ENCODE assay signal across 15 mouse cellular contexts in the genomic region with DNA sequence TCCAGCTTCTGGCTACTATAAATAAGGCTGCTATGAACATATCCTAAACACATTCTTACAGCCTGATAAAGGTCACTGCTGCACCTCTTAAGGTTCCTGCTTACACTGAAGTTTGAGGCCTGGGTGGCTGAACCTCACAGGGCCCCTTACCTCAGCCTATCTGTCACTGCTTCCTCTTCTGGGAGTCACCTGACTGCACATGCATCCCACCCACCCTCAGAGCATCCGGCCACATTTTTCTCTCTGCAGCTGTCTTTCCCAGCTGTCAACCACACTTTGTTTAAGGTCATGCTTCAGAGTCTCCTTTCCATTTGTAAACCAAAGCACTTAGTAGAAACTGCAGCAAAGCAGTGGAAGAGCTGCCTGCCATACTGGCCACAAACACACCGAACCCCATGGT. TPM values are rescaled to one million over a fixed set of nuclear protein-coding genes. Genes with fewer than 3 reads are reported as not detected.
DNase-seq lines count a peak whose midpoint lies in the region; ATAC-seq lines count a peak whose summit lies in the region.
"Had no signal": no experiment of that assay in that cellular context is flagged by ENCODE, and none has a peak within 500 bp of the region (broad histone marks: within the 10 kb centered on the region; RNA-seq: fewer than 3 reads in every experiment).

No protein-coding gene starts in this region.

- no peaks in the 10 kb centered on the region for H3K9me3 ChIP-seq in kidney, embryonic 15.5 days (replicated peaks)
- no peaks in the 10 kb centered on the region for H3K9me3 ChIP-seq in liver, embryonic 11.5 days (ENCODE audit: control insufficient read depth, low read length)
- H3K9me3 ChIP-seq: liver, embryonic 13.5 days; stomach, embryonic 15.5 days had no signal

- no peak overlapping the region for H3K4me3 ChIP-seq in kidney, embryonic 15.5 days (replicated peaks)
- no peak overlapping the region for H3K4me3 ChIP-seq in liver, embryonic 11.5 days (ENCODE audit: low read depth, low read length)
- H3K4me3 ChIP-seq: liver, embryonic 13.5 days; stomach, embryonic 15.5 days had no signal

- no peak overlapping the region for H3K4me2 ChIP-seq in kidney, embryonic 15.5 days
- H3K4me2 ChIP-seq in liver, embryonic 11.5 days: no peak overlapping the region
- H3K4me2 ChIP-seq: liver, embryonic 13.5 days; stomach, embryonic 15.5 days had no signal

- H3K36me3 ChIP-seq in kidney, embryonic 15.5 days: no peaks in the 10 kb centered on the region
- H3K36me3 ChIP-seq in liver, embryonic 11.5 days (ENCODE audit: control insufficient read depth, insufficient read depth, low read length): no peaks in the 10 kb centered on the region
- H3K36me3 ChIP-seq: liver, embryonic 13.5 days; stomach, embryonic 15.5 days had no signal

- H3K4me1 ChIP-seq in kidney, embryonic 15.5 days: no peaks in the 10 kb centered on the region
- no peaks in the 10 kb centered on the region for H3K4me1 ChIP-seq in liver, embryonic 11.5 days (replicated peaks; ENCODE audit: control insufficient read depth, insufficient read depth, low read length)
- H3K4me1 ChIP-seq: liver, embryonic 13.5 days; stomach, embryonic 15.5 days had no signal

- no peak for ATAC-seq in kidney, embryonic 15.5 days (replicated peaks; ENCODE audit: low FRiP score)
- ATAC-seq in liver, embryonic 11.5 days (replicated peaks; ENCODE audit: low FRiP score): no peak
- ATAC-seq: intestine, postnatal 0 days; midbrain, embryonic 16.5 days had no signal

- no peak overlapping the region for H3K9ac ChIP-seq in kidney, embryonic 15.5 days
- no peak overlapping the region for H3K9ac ChIP-seq in liver, embryonic 11.5 days (ENCODE audit: low read depth, low read length)
- H3K9ac ChIP-seq: liver, embryonic 13.5 days; stomach, embryonic 15.5 days had no signal

- H3K27ac ChIP-seq in kidney, embryonic 15.5 days: no peak overlapping the region
- H3K27ac ChIP-seq in liver, embryonic 11.5 days (ENCODE audit: low read depth, low read length): no peak overlapping the region
- H3K27ac ChIP-seq: liver, embryonic 13.5 days; stomach, embryonic 15.5 days had no signal

- H3K27me3 ChIP-seq in kidney, embryonic 15.5 days: no peaks in the 10 kb centered on the region
- no peaks in the 10 kb centered on the region for H3K27me3 ChIP-seq in liver, embryonic 11.5 days (replicated peaks; ENCODE audit: control insufficient read depth, insufficient read depth, low read length)
- H3K27me3 ChIP-seq: liver, embryonic 13.5 days; stomach, embryonic 15.5 days had no signal

- 80% methylated on average over 2 of the region's 2 CpGs for WGBS in kidney, embryonic 15.5 days
- WGBS in liver, embryonic 11.5 days: 64% methylated on average over 2 of the region's 2 CpGs

- DNase-seq in CD4-positive helper T cell, adult 2 months (ENCODE audit: low read depth, low spot score): peak; percentile 86
- peak; percentile 90 for DNase-seq in T-cell, adult 2 months (ENCODE audit: low spot score)
- peak; percentile 41 to 60 for DNase-seq in lung, postnatal 4 days
- DNase-seq in spleen, postnatal 14 days (ENCODE audit: low spot score in 2 of 2): peak; percentile 49 to 60
- DNase-seq in cerebellum, adult 9-10 months: no peak
- DNase-seq in layer of hippocampus, postnatal 25 days (ENCODE audit: extremely low spot score in 1 of 2, low spot score in 1 of 2): no peak
- no peak for DNase-seq in liver, embryonic 11.5 days (ENCODE audit: low spot score)
- DNase-seq: adrenal gland, adult 8-10 months; cerebellum, adult 18-20 months; layer of hippocampus, postnatal 36 days; liver, embryonic 13.5 days had no signal

RNA-seq across cellular contexts. Expression of a gene that starts 6.3 kb away (rescaled TPM):
- 13.0 and 16.5 TPM in 2 replicates for polyA plus RNA-seq in kidney, embryonic 15.5 days (2015; fragmentation: Nextera tagmentation; extraction: Ambion mirVana)
- 1 to 10 TPM; 4.9 to 5.0 TPM for total RNA-seq in layer of hippocampus, postnatal 25 days (2021)
- polyA plus RNA-seq in liver, embryonic 11.5 days (2014; fragmentation: Nextera tagmentation; extraction: Ambion mirVana): 15.0 and 18.2 TPM in 2 replicates

Comparison
In these comparisons a context has a peak if more than half of its experiments do, and no peak if none do; other contexts are left out.
1. DNase-seq: peak in CD4-positive helper T cell, adult 2 months (single experiment), T-cell, adult 2 months (single experiment), lung, postnatal 4 days (2 of 2) and spleen, postnatal 14 days (2 of 2); none in cerebellum, adult 9-10 months (single experiment), layer of hippocampus, postnatal 25 days (0 of 2) and liver, embryonic 11.5 days (single experiment).